In genomic region chr8:94967554-94967953, GRCm38 (mm10) we compare ENCODE assay signal across 8 mouse cellular contexts. TPM values are rescaled to one million over a fixed set of nuclear protein-coding genes. Genes with fewer than 3 reads are reported as not detected.
A peak's percentile ranks its signal among the peaks of the same experiment; 100 is the strongest.
DNase-seq lines count a peak whose midpoint lies in the region; ATAC-seq lines count a peak whose summit lies in the region.
"Had no signal": no experiment of that assay in that cellular context is flagged by ENCODE, and none has a peak within 500 bp of the region (broad histone marks: within the 10 kb centered on the region; RNA-seq: fewer than 3 reads in every experiment).

No protein-coding gene starts in this region.

- no peaks in the 10 kb centered on the region for H3K4me1 ChIP-seq in midbrain, embryonic 13.5 days (replicated peaks)
- no peaks in the 10 kb centered on the region for H3K4me1 ChIP-seq in midbrain, embryonic 10.5 days
- H3K4me1 ChIP-seq in brown adipose tissue, adult 24 weeks (ENCODE audit: control insufficient read depth, insufficient read depth, insufficient read length, low read length), result peaks cover 9% of the 10 kb centered on the region; the same call in 1 of the 2 replicates
- peaks cover 36% of the 10 kb centered on the region for H3K4me1 ChIP-seq in liver, embryonic 11.5 days (replicated peaks; ENCODE audit: control insufficient read depth, insufficient read depth, low read length)
- peaks cover 5% of the 10 kb centered on the region for H3K4me1 ChIP-seq in stomach, embryonic 16.5 days (ENCODE audit: control insufficient read depth, insufficient read depth, low read length)

- H3K9ac ChIP-seq in midbrain, embryonic 13.5 days (replicated peaks), result no peak overlapping the region
- no peak overlapping the region for H3K9ac ChIP-seq in liver, embryonic 11.5 days (ENCODE audit: low read depth, low read length)
- no peak overlapping the region for H3K9ac ChIP-seq in stomach, embryonic 16.5 days (ENCODE audit: low read length)

- no peak for DNase-seq in midbrain, embryonic 10.5 days (ENCODE audit: low spot score)
- DNase-seq in liver, embryonic 11.5 days (ENCODE audit: low spot score), result no peak
- no peak for DNase-seq in neural tube, embryonic 10.5 days (ENCODE audit: extremely low spot score, low spot score)
- DNase-seq in cerebellum, postnatal 4 days (ENCODE audit: low spot score in 2 of 2), result no peak

- H3K4me3 ChIP-seq in midbrain, embryonic 13.5 days (replicated peaks), result no peak overlapping the region
- H3K4me3 ChIP-seq in midbrain, embryonic 10.5 days, result no peak overlapping the region
- no peak overlapping the region for H3K4me3 ChIP-seq in brown adipose tissue, adult 24 weeks (ENCODE audit: insufficient read depth, low read depth, low read length)
- H3K4me3 ChIP-seq in liver, embryonic 11.5 days (ENCODE audit: low read depth, low read length), result no peak overlapping the region
- no peak overlapping the region for H3K4me3 ChIP-seq in stomach, embryonic 16.5 days (replicated peaks; ENCODE audit: low read length)

- no peaks in the 10 kb centered on the region for H3K9me3 ChIP-seq in midbrain, embryonic 13.5 days
- no peaks in the 10 kb centered on the region for H3K9me3 ChIP-seq in midbrain, embryonic 10.5 days (replicated peaks)
- H3K9me3 ChIP-seq in liver, embryonic 11.5 days (ENCODE audit: control insufficient read depth, low read length), result no peaks in the 10 kb centered on the region
- no peaks in the 10 kb centered on the region for H3K9me3 ChIP-seq in stomach, embryonic 16.5 days (replicated peaks; ENCODE audit: control insufficient read depth, low read length)

- no peak overlapping the region for H3K4me2 ChIP-seq in midbrain, embryonic 13.5 days (replicated peaks)
- no peak overlapping the region for H3K4me2 ChIP-seq in liver, embryonic 11.5 days
- H3K4me2 ChIP-seq in stomach, embryonic 16.5 days (ENCODE audit: low read depth, low read length), result no peak overlapping the region

- H3K27ac ChIP-seq in midbrain, embryonic 13.5 days, result no peak overlapping the region
- H3K27ac ChIP-seq in midbrain, embryonic 10.5 days (replicated peaks), result no peak overlapping the region
- 0 out of 2 replicates have a peak overlapping the region, but pooled peaks have one; percentile 5 for H3K27ac ChIP-seq in brown adipose tissue, adult 24 weeks (replicated peaks; ENCODE audit: low read depth, low read length)
- H3K27ac ChIP-seq in liver, embryonic 11.5 days (ENCODE audit: low read depth, low read length), result peak overlapping the region; percentile 61
- peak overlapping the region; percentile 60; the same call in 1 of the 2 replicates for H3K27ac ChIP-seq in stomach, embryonic 16.5 days (ENCODE audit: low read length)

- H3K36me3 ChIP-seq in midbrain, embryonic 13.5 days, result no peaks in the 10 kb centered on the region
- no peaks in the 10 kb centered on the region for H3K36me3 ChIP-seq in midbrain, embryonic 10.5 days
- no peaks in the 10 kb centered on the region for H3K36me3 ChIP-seq in liver, embryonic 11.5 days (ENCODE audit: control insufficient read depth, insufficient read depth, low read length)
- H3K36me3 ChIP-seq in stomach, embryonic 16.5 days (ENCODE audit: control insufficient read depth, insufficient read depth, low read length), result no peaks in the 10 kb centered on the region

- no peaks in the 10 kb centered on the region for H3K27me3 ChIP-seq in midbrain, embryonic 13.5 days
- H3K27me3 ChIP-seq in midbrain, embryonic 10.5 days (ENCODE audit: low read depth, poor library complexity, severe bottlenecking), result no peaks in the 10 kb centered on the region
- H3K27me3 ChIP-seq in liver, embryonic 11.5 days (replicated peaks; ENCODE audit: control insufficient read depth, insufficient read depth, low read length), result no peaks in the 10 kb centered on the region
- no peaks in the 10 kb centered on the region for H3K27me3 ChIP-seq in stomach, embryonic 16.5 days (ENCODE audit: control insufficient read depth, insufficient read depth, low read length)
- H3K27me3 ChIP-seq: Patski had no signal

- WGBS in midbrain, embryonic 13.5 days, result 85% methylated on average over 3 of the region's 3 CpGs
- WGBS in midbrain, embryonic 10.5 days, result 80% methylated on average over 3 of the region's 3 CpGs
- WGBS in liver, embryonic 11.5 days, result 55% methylated on average over 3 of the region's 3 CpGs
- WGBS in stomach, embryonic 16.5 days, result 78% methylated on average over 3 of the region's 3 CpGs

- ATAC-seq in midbrain, embryonic 13.5 days, result 0 out of 2 replicates have a peak, but pooled peaks have one; percentile 40
- ATAC-seq in liver, embryonic 11.5 days (replicated peaks; ENCODE audit: low FRiP score), result 0 out of 2 replicates have a peak, but pooled peaks have one; percentile 13
- no peak for ATAC-seq in stomach, embryonic 16.5 days (ENCODE audit: insufficient read depth, low FRiP score)
- ATAC-seq: Patski had no signal

RNA-seq across cellular contexts. Expression of gene Adgrg1, which starts 7.0 kb away (rescaled TPM):
- polyA plus RNA-seq in midbrain, embryonic 13.5 days (2015; fragmentation: Nextera tagmentation; extraction: Ambion mirVana), result 189 and 212 TPM in 2 replicates
- 116 and 163 TPM in 2 replicates for polyA plus RNA-seq in midbrain, embryonic 10.5 days (2016; fragmentation: Nextera tagmentation; extraction: Ambion mirVana)
- 7.4 and 18.4 TPM in 2 replicates for polyA plus RNA-seq in brown adipose tissue, adult 24 weeks (2012; ENCODE audit: insufficient read depth, insufficient read length, missing spikeins)
- polyA plus RNA-seq in liver, embryonic 11.5 days (2014; fragmentation: Nextera tagmentation; extraction: Ambion mirVana), result 125 and 137 TPM in 2 replicates
- 51.1 and 65.2 TPM in 2 replicates for polyA plus RNA-seq in stomach, embryonic 16.5 days (2015; fragmentation: Nextera tagmentation; extraction: Ambion mirVana)

RNA-seq across cellular contexts. Expression of gene Adgrg5, which starts 44.1 kb away (rescaled TPM):
- polyA plus RNA-seq in midbrain, embryonic 13.5 days (2015; fragmentation: Nextera tagmentation; extraction: Ambion mirVana), result 0.08 and 0.13 TPM in 2 replicates
- polyA plus RNA-seq in midbrain, embryonic 10.5 days (2016; fragmentation: Nextera tagmentation; extraction: Ambion mirVana), result 0.36 and 0.74 TPM in 2 replicates
- not detected in 2 replicates for polyA plus RNA-seq in brown adipose tissue, adult 24 weeks (2012; ENCODE audit: insufficient read depth, insufficient read length, missing spikeins)
- 1.9 and 2.0 TPM in 2 replicates for polyA plus RNA-seq in liver, embryonic 11.5 days (2014; fragmentation: Nextera tagmentation; extraction: Ambion mirVana)
- 0.44 and 0.45 TPM in 2 replicates for polyA plus RNA-seq in stomach, embryonic 16.5 days (2015; fragmentation: Nextera tagmentation; extraction: Ambion mirVana)
- polyA plus RNA-seq: Patski had no signal

RNA-seq across cellular contexts. Expression of gene Ccdc102a, which starts 49.7 kb away (rescaled TPM):
- polyA plus RNA-seq in midbrain, embryonic 13.5 days (2015; fragmentation: Nextera tagmentation; extraction: Ambion mirVana), result 4.0 and 6.0 TPM in 2 replicates
- polyA plus RNA-seq in midbrain, embryonic 10.5 days (2016; fragmentation: Nextera tagmentation; extraction: Ambion mirVana), result 13.0 and 13.1 TPM in 2 replicates
- polyA plus RNA-seq in brown adipose tissue, adult 24 weeks (2012; ENCODE audit: insufficient read depth, insufficient read length, missing spikeins), result 1.2 and 1.5 TPM in 2 replicates
- 16.4 and 17.6 TPM in 2 replicates for polyA plus RNA-seq in liver, embryonic 11.5 days (2014; fragmentation: Nextera tagmentation; extraction: Ambion mirVana)
- polyA plus RNA-seq in stomach, embryonic 16.5 days (2015; fragmentation: Nextera tagmentation; extraction: Ambion mirVana), result 10.9 and 14.8 TPM in 2 replicates

RNA-seq across cellular contexts. Expression of gene Adgrg3, which starts 49.9 kb away (rescaled TPM):
- 0.96 and 1.3 TPM in 2 replicates for polyA plus RNA-seq in midbrain, embryonic 13.5 days (2015; fragmentation: Nextera tagmentation; extraction: Ambion mirVana)
- polyA plus RNA-seq in midbrain, embryonic 10.5 days (2016; fragmentation: Nextera tagmentation; extraction: Ambion mirVana), result 3.8 and 3.9 TPM in 2 replicates
- polyA plus RNA-seq in brown adipose tissue, adult 24 weeks (2012; ENCODE audit: insufficient read depth, insufficient read length, missing spikeins), result not detected in 2 replicates
- 11.8 and 11.9 TPM in 2 replicates for polyA plus RNA-seq in liver, embryonic 11.5 days (2014; fragmentation: Nextera tagmentation; extraction: Ambion mirVana)
- 3.2 and 3.7 TPM in 2 replicates for polyA plus RNA-seq in stomach, embryonic 16.5 days (2015; fragmentation: Nextera tagmentation; extraction: Ambion mirVana)

Comparison
In these comparisons a context has a peak if more than half of its experiments do, and no peak if none do; other contexts are left out.
1. H3K27ac ChIP-seq: peak in brown adipose tissue, adult 24 weeks (single experiment), liver, embryonic 11.5 days (single experiment) and stomach, embryonic 16.5 days (single experiment); none in midbrain, embryonic 13.5 days (single experiment) and midbrain, embryonic 10.5 days (single experiment).